Mouse (Mus musculus) thymus, adult 2 months (tissue): ENCODE measurements around the gene Stox1.

ENCODE experiments used
- CTCF ChIP-seq: fragments of 200-500 bp; IDR thresholded peaks from 2 replicates; pipeline ENCODE4 v1.5.1; 2012; ENCODE audit warnings: mild to moderate bottlenecking, control low read depth, low read length, moderate library complexity, borderline replicate concordance; ENCODE audit not compliant: control insufficient read depth, poor library complexity, insufficient read depth; ENCODE audit errors: extremely low read depth
- POLR2A ChIP-seq: fragments of 200-500 bp; IDR thresholded peaks from 2 replicates; pipeline ENCODE4 v1.6.1; 2012; ENCODE audit warnings: mild to moderate bottlenecking, low read length, control low read depth, moderate library complexity; ENCODE audit not compliant: control insufficient read depth, poor library complexity, insufficient read depth; ENCODE audit errors: extremely low read depth

DNA sequence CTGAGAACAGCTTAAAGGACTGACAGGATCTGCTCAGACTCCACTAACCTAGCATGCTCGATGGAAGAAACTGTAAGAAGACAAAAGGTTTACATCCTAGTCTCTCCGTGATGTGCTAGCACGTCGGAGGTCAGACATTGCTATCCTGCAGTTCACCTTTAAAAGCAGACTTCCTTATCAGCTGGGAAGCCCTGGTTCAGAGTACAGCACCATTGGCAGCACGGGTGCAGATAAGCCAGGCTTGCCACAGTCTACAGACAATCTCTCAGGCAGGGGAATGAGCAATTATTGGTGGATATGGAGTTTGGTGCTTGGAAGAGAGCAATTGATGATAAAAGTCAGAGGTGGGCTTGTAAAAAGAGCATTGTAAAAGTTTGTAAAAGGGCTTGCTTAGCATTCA is 57.9 kb downstream of the Stox1 start:
- TF ChIP-seq CTCF = no peak
- no peak for TF ChIP-seq POLR2A
